Mouse (Mus musculus) hindbrain, embryonic 11.5 days (tissue): Measurements from ENCODE around the gene Arhgap17. TPM values are rescaled to one million over a fixed set of nuclear protein-coding genes. Genes with fewer than 3 reads are reported as not detected.

Experiments used
- ATAC-seq: fragments of 200-750 bp; cut with Nextera tagmentation; 2 replicates; pipeline ENCODE4 v1.8.0; 2017; ENCODE audit warnings: mild to moderate bottlenecking, moderate TSS enrichment, moderate library complexity; ENCODE audit not compliant: low FRiP score
- DNase-seq: peaks from one replicate; pipeline ENCODE4 v3.0.0-alpha.2; 2015; ENCODE audit warnings: low spot score
- H3K27ac ChIP-seq: fragments of 300-500 bp; sonication (generic); 2 replicates; pipeline ENCODE4 v1.5.1; 2014; ENCODE audit warnings: mild to moderate bottlenecking, low read depth, low read length
- H3K27me3 ChIP-seq: fragments of 300-500 bp; sonication (generic); 2 replicates; pipeline ENCODE4 v1.6.1; 2014; ENCODE audit warnings: mild to moderate bottlenecking, low read length, moderate library complexity, mixed read lengths; ENCODE audit not compliant: control insufficient read depth, insufficient read depth
- H3K36me3 ChIP-seq: fragments of 300-500 bp; sonication (generic); 2 replicates; pipeline ENCODE4 v1.6.1; 2014; ENCODE audit warnings: mild to moderate bottlenecking, low read length, moderate library complexity, mixed read lengths; ENCODE audit not compliant: control insufficient read depth, insufficient read depth
- H3K4me1 ChIP-seq: fragments of 300-500 bp; sonication (generic); replicated peaks from 2 replicates; pipeline ENCODE4 v1.6.1; 2014; ENCODE audit warnings: low read length, mixed read lengths; ENCODE audit not compliant: control insufficient read depth, insufficient read depth
- H3K4me2 ChIP-seq: fragments of 300-500 bp; sonication (generic); replicated peaks from 2 replicates; pipeline ENCODE4 v1.6.1; 2014; ENCODE audit warnings: mild to moderate bottlenecking, low read depth, low read length
- H3K4me3 ChIP-seq: fragments of 300-500 bp; sonication (generic); 2 replicates; pipeline ENCODE4 v1.5.1; 2014; ENCODE audit warnings: low read depth, low read length
- H3K9ac ChIP-seq: fragments of 300-500 bp; sonication (generic); 2 replicates; pipeline ENCODE4 v1.6.1; 2014; ENCODE audit warnings: low read depth, low read length
- H3K9me3 ChIP-seq: fragments of 300-500 bp; sonication (generic); 2 replicates; pipeline ENCODE4 v1.6.1; 2016; ENCODE audit warnings: low read length; ENCODE audit not compliant: control insufficient read depth
- WGBS: fragments of 180-500 bp; shearing (Covaris S2); extraction: QIAGEN DNeasy Blood & Tissue Kit; methylation state at CpG from one replicate; pipeline ENCODE4 v1.1.7; 2014; 5-methylcytosine and 5-hydroxymethylcytosine counted together
- polyA plus RNA-seq: library from polyadenylated mRNA; unstranded; fragments of >200 nt; fragmentation: Nextera tagmentation; extraction: Ambion mirVana; gene quantifications from 2 replicates; pipeline ENCODE4 v1.2.1, GENCODE M21; 2014

Gene Arhgap17
- polyA plus RNA-seq, 1 experiment from 2014 or later = 23.6 TPM

DNA sequence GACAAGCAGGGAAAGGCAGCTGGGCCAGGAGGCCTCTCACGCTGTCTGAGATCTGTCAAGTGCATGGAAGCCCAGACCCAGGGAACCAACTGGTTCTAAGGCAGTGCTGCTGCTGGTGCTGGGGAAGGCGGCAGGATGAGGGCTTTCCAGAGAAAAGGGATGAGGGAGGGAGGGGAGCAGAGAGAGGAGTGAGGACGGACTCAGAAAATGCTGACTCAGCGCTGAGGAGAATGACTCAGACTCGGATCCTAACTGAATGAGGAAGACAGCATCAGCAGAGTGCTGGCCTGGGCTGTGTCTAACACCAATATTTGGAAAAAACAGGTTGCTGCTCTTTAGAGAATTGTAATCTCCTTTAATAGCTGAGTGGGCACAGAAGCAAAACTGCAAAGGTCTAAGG is 57.9 kb downstream of the Arhgap17 start:
- no peak overlapping the region for H3K4me2 ChIP-seq
- H3K9me3 ChIP-seq = no peaks in the 10 kb centered on the region
- no peaks in the 10 kb centered on the region for H3K27me3 ChIP-seq
- H3K4me1 ChIP-seq = no peaks in the 10 kb centered on the region
- DNase-seq (no peak), ATAC-seq (no peak)
- no peak overlapping the region for H3K9ac ChIP-seq
- 0 out of 2 replicates have a peak, but pooled peaks cover 2% of the 10 kb centered on the region for H3K36me3 ChIP-seq
- no peak overlapping the region for H3K27ac ChIP-seq
- 61% methylated on average over 5 of the region's 5 CpGs for WGBS
- no peak overlapping the region for H3K4me3 ChIP-seq

DNA sequence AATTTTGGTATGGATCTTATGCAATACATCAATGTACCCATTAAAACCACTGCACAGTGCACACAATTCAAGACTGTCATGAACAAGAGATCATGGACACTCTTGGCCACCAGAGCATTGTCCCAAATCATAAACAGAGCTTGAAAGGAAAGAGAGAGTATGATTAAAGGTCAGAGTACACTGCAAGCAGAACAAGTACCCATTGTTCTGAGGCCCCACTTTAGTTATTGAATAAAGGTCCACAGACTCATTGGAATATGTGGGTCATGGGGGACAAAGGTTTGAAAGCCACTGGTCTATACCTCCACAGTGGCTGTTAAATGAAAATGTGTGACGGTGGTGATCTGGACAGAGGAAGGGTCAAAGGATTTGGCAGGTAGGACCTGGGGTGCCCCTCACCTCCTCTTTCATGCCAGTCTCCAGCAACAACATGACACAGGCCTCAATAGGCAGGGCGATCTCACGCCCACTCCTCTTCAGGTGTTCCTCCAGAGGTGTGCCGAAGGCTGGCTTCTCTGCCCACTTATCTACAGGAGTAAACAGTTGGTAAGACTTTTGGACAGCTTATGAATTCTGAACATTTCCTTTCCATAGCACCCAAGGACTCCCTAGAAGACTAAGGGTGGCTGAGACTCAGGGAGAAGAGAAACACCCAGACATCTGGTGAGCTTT is 61.7 kb downstream of the Arhgap17 start:
- Histone ChIP-seq H3K9ac (no peak overlapping the region), H3K4me2 (no peak overlapping the region), H3K4me3 (no peak overlapping the region), H3K27ac (no peak overlapping the region), H3K9me3 (no peaks in the 10 kb centered on the region), H3K27me3 (no peaks in the 10 kb centered on the region), H3K36me3 (peaks cover 4% of the 10 kb centered on the region; the same call in 1 of the 2 replicates), H3K4me1 (no peaks in the 10 kb centered on the region)
- ATAC-seq (no peak), DNase-seq (no peak)
- 96% methylated on average over 4 of the region's 4 CpGs for WGBS

DNA sequence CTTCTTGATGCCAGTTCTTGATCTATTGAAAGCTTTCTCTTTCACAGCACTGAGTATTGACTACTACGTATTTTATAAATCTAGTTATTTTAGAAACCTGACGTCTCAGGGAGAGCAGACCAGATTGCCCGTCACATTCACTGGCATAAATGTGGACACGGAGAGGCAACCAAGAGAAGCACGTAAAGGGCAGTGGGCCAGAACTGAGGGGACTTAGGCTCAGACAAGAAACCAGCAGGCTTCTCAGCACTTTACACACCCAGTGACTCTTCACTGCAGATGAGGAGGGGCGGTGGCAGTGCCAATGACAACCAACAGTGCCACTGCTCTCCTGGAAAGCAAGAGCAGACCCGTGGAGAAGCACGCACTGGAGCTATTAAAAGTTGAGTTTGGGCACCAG is 62.5 kb downstream of the Arhgap17 start:
- DNase-seq = no peak
- ATAC-seq = no peak
- Histone ChIP-seq H3K27me3 (no peaks in the 10 kb centered on the region), H3K9me3 (no peaks in the 10 kb centered on the region), H3K27ac (no peak overlapping the region), H3K4me1 (no peaks in the 10 kb centered on the region), H3K4me3 (no peak overlapping the region), H3K9ac (no peak overlapping the region), H3K4me2 (no peak overlapping the region), H3K36me3 (peaks cover 4% of the 10 kb centered on the region; the same call in 1 of the 2 replicates)
- WGBS = 93% methylated on average over 8 of the region's 8 CpGs

DNA sequence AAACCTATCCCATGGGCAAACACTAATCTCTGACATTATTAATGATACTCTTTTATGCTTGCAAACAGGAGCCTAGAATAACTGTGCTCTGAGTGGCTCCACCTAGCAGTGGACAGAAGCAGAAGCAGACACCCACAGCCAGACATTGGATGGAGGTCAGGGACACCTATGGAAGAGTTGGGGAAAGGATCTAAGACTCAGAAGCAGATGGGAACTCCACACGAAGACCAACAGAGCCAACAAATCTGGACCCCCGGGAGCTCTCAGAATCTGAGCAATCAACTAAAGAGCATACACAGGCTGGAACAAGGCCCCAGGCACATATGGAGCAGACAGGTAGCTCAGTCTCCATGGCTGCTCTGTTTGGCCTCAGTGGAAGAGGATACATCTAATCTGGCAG is 64.3 kb downstream of the Arhgap17 start:
- peaks cover 4% of the 10 kb centered on the region; the same call in 1 of the 2 replicates for H3K36me3 ChIP-seq
- no peak for ATAC-seq
- H3K4me1 ChIP-seq = no peaks in the 10 kb centered on the region
- DNase-seq = no peak
- H3K27ac ChIP-seq = no peak overlapping the region
- H3K9ac ChIP-seq = no peak overlapping the region
- H3K4me3 ChIP-seq = no peak overlapping the region
- no peaks in the 10 kb centered on the region for H3K9me3 ChIP-seq
- no peak overlapping the region for H3K4me2 ChIP-seq
- 74% methylated on average over 2 of the region's 2 CpGs for WGBS
- no peaks in the 10 kb centered on the region for H3K27me3 ChIP-seq

DNA sequence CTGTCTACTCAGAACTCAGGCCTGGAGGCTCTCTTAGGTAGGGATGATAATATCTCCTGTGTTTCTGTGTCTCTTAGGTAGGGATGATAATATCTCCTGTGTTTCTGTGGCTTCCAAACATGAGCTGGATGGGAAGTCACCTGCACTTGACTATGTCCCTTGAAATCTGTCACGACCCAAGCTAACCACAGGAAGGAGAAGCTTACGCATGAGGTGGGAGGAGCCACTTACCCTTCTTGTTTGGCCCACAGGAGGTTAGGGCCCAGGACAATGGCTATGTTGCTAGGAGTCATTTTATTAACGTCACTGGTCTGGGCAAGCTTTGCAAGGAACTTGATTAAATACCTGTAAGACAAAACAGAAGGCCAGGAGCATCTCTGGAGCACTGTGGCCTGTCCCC is 69.5 kb downstream of the Arhgap17 start:
- Histone ChIP-seq H3K27me3 (no peaks in the 10 kb centered on the region), H3K4me2 (no peak overlapping the region), H3K4me3 (no peak overlapping the region), H3K36me3 (no peaks in the 10 kb centered on the region; the same call in 1 of the 2 replicates), H3K27ac (no peak overlapping the region), H3K4me1 (no peaks in the 10 kb centered on the region), H3K9me3 (no peaks in the 10 kb centered on the region), H3K9ac (no peak overlapping the region)
- ATAC-seq (no peak), DNase-seq (no peak)
- 77% methylated on average over 3 of the region's 3 CpGs for WGBS

DNA sequence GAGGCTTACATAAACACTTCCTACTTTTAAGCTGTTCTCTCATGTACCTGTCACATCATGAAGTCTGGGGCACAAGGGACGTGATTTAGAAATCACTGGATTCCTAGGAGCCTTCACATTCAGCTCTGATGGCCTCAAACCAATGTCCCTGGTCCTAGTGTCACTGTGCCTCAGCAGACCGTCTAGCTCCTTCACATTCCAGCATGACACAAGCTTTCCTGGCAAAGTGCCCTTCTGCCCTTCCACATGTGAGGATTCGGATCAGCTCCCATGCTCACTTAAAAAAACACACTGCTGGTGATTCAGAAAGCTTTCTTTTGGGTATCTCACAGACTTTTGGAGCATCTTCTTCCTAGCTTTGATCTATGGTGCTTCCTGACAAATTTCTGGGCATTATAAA is 71.5 kb downstream of the Arhgap17 start:
- Histone ChIP-seq H3K9me3 (no peaks in the 10 kb centered on the region), H3K36me3 (no peaks in the 10 kb centered on the region), H3K27me3 (no peaks in the 10 kb centered on the region), H3K4me1 (no peaks in the 10 kb centered on the region), H3K4me3 (no peak overlapping the region), H3K9ac (no peak overlapping the region), H3K27ac (no peak overlapping the region), H3K4me2 (no peak overlapping the region)
- ATAC-seq (no peak), DNase-seq (no peak)
- WGBS = 77% methylated on average over 3 of the region's 3 CpGs

DNA sequence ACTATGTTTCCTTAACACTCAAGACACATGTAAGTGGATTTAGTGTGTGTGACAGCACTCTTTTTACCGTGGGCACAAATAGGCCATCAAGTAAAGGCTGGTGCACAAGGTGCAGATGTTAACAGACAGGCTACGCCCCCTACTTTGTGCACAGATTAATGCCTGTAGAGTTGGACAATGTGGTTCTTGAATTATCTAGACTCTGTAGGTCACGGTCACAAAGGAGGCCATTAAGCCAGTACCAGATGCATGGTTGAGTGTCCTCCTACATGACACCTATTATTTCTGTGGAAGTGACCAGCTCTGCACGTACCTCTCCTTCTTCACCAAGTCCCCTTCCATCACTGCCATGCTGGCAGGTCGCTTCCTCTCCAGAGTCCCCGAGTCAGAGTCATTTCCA is 73.6 kb downstream of the Arhgap17 start:
- ATAC-seq (no peak), DNase-seq (no peak)
- Histone ChIP-seq H3K27me3 (no peaks in the 10 kb centered on the region), H3K4me2 (no peak overlapping the region), H3K4me3 (no peak overlapping the region), H3K9me3 (no peaks in the 10 kb centered on the region), H3K36me3 (no peaks in the 10 kb centered on the region), H3K9ac (no peak overlapping the region), H3K27ac (no peak overlapping the region), H3K4me1 (no peaks in the 10 kb centered on the region)
- WGBS = 76% methylated on average over 6 of the region's 6 CpGs

DNA sequence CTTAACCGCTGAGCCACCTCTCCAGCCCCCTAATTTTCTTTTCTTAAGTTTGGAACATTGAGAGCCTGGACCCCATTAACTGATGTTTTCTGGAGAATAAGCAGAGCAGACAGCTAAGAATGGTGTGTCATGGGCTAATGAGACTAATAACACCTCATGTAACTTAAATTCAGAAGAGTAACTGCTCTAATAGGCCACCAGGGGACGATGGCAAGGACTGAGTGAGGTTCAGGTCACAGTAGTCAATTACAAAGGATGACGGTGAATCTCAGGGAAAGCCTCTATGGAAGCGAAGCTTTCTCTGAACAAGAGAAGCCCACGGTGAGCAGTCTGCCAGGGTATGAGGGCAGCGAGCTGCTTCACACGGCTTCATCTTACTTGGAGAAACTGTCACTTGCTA is 74.3 kb downstream of the Arhgap17 start:
- no peak overlapping the region for H3K9ac ChIP-seq

DNA sequence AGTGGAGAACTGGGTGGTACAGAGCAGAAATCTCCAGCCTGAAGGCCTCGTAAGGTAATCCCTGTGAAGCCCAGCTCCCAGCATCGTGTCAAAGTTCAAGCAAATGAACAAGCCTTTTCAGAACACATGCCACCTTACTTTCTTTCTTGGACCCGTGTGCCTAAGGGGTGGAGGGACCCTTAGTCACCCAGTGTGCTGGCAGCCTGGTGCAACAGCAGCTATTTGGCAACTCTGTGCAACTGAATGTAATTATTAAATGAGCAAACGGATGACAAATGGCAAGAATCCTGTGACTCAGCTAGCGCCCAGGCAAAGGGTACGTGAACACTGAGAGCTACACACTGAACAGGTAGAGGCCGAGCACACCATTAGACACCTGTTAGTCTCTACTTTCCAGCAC is 75.8 kb downstream of the Arhgap17 start:
- ATAC-seq (no peak), DNase-seq (no peak)
- H3K4me2 ChIP-seq = no peak overlapping the region
- no peaks in the 10 kb centered on the region for H3K9me3 ChIP-seq
- 94% methylated on average over 7 of the region's 7 CpGs for WGBS
- no peak overlapping the region for H3K4me3 ChIP-seq
- no peaks in the 10 kb centered on the region for H3K27me3 ChIP-seq
- no peak overlapping the region for H3K9ac ChIP-seq
- no peaks in the 10 kb centered on the region for H3K4me1 ChIP-seq
- no peaks in the 10 kb centered on the region for H3K36me3 ChIP-seq
- H3K27ac ChIP-seq = no peak overlapping the region

More for the DNA sequence above, 74.3 kb downstream of the Arhgap17 start:
- DNase-seq = no peak
- Histone ChIP-seq H3K4me3 (no peak overlapping the region), H3K4me1 (no peaks in the 10 kb centered on the region), H3K4me2 (no peak overlapping the region), H3K36me3 (no peaks in the 10 kb centered on the region), H3K9me3 (no peaks in the 10 kb centered on the region), H3K27me3 (no peaks in the 10 kb centered on the region), H3K27ac (no peak overlapping the region)
- ATAC-seq = no peak
- WGBS = 86% methylated on average over 7 of the region's 7 CpGs
